Mouse (Mus musculus) right cerebral cortex, adult 18-20 months (tissue): ENCODE measurements around the gene Fam19a1.

Experiments
- DNase-seq: peaks from one replicate; pipeline ENCODE4 v3.0.0; 2022; ENCODE audit warnings: mixed read lengths

Fam19a1 gene

DNA sequence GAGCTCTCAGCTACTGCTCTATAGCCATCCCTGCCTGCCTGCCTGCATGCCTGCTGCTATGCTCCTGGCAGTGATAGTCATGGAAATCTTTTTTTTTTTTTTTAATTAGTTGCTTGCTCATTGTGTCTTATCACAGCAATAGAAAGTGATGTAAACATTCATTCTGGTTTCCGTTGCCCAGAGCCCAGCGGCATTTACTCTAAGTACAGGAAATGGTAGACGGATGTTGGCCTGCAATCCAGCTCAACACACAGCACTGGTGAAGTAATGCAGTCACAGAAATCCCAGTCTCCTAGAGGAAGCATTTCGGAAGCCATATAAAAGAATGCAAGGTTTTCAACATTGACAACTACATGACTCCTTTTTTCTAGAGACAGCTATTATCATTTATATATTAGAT lies 153.5 kb downstream of the Fam19a1 start:
- no peak for DNase-seq

DNA sequence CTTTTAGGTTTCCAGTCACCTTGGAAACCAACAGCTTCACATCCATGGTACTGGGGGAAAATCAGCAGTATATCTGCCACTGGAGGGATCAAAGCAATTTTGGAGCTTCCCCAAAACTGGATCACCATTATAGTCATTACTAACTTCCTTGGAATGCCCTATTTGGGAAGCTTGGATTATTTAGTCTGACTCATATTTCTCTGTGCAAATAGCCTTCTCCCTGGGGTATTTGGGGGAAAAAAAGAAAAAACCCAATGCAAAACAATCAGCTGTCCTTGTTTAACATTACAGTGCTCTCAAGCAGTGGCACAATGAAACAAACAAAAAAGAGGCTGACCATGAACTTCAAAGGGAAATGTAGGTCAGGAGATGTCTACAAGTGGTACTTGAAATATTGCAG lies 155.8 kb downstream of the Fam19a1 start:
- no peak for DNase-seq

- no peak for DNase-seq
Measured at GRCm38 (mm10) chr6:96270436-96270835, 157.5 kb downstream of the Fam19a1 start.

- DNase-seq: no peak
Measured at GRCm38 (mm10) chr6:96283731-96284130, 170.8 kb downstream of the Fam19a1 start.

DNA sequence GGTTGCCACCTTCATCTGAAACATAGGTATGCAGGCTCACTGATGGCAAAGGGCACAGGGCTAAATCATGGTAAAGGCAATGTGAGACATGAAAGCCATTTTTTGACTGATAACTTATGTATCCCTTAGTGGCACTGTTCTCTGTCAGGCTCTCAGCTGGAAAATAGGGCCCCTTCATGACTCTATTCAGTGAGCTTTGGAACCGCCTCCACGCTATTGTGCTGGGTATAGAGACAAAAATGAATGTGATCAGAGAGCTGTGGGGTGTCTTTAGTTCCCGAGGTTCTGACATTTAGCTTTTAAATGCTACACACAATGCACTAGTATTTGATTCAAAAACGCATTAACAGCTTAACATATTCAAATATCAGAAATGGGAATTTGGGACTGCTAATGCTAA lies 171.6 kb downstream of the Fam19a1 start:
- no peak for DNase-seq

DNA sequence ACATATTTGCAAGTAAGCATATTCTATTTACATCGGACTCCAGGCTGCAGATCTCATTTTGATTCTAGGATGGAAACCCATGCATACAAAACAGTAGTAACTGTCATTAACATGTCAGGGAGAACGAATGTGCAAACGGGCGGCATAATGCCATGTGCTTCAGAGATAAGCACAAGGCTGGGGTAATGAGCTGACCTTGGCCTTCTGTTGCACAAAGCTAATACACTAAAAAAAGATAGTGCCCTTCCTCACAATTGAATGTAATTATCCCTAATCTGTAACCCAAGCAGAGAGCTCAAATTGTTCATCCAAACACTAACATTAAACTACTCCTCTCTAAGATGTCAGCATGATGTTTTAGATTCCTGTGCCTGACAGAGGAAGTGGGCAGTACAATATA lies 173.3 kb downstream of the Fam19a1 start:
- DNase-seq: no peak

GRCm38 (mm10) chr6:96287377-96287776 lies 174.4 kb downstream of the Fam19a1 start:
- no peak for DNase-seq

DNA sequence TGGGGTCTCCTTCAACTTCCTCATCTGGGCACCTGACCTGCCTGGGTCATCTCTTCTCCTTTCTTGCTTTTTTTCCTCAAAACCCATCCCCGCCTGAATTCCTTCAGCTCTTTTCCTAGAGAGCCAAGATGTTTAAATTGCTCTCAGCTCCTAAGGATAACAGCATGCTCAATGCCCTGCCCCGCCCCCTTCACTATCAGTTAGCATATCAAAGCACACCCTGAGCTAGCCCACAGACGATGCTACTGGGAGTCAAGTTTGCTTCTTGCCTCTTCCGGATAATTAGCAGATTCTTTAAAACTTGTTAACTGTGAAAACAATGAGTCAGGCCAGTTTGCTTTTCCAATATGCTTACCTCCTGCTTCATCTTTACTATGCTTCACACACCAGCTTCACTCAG lies 176.7 kb downstream of the Fam19a1 start:
- no peak for DNase-seq

- peak; percentile 23 for DNase-seq
Measured at GRCm38 (mm10) chr6:96347491-96347890, 234.5 kb downstream of the Fam19a1 start.

DNA sequence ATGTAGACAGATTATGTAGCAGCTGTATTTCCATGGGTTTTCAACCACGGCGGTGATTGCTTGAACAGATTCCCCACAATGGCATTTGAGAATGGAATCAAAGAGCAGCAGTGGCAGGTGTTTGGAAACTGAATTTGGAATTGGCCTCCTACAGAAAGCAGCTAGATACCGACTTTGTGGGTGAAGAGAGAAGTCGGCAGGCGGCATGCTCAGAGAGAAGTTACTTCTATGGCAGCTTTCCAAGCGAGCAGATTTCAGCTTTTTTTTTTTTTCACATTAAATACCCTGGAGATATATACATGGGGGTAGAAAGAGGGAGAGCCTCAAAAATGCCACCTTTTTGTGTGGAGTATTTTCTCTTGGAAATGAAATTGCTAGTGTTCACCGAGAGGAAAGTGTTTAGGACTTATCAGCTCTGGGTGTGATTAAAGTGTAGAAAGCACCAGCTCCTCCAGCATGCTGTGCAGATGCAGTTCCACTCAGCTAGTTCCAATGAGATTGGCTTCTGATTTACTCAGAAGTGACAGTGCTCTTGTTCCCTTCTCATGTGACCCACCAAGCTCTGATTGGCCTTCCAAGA lies 236.6 kb downstream of the Fam19a1 start:
- DNase-seq: peak; percentile 71

- DNase-seq: no peak
Measured at GRCm38 (mm10) chr6:96369544-96369943, 256.6 kb downstream of the Fam19a1 start.

GRCm38 (mm10) chr6:96372848-96373247 lies 259.9 kb downstream of the Fam19a1 start:
- no peak for DNase-seq

DNA sequence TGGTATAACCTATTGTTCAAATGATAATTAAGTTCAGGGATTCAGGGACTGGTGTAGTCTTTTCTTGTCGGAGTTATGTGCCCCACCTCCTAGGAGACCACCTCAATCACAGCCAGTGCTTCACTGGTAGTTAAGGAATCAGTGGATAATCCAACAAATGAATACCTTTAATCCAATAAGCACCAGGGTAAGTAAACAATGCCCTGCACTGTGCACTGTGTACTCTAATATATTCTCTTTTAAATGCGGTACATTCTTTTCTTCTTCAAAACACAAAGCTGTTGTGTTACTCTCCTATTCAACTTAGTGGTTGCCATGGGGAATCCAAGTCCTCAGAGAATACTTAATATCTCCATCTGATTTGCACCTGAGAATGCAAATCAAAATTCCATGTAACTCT lies 260.3 kb downstream of the Fam19a1 start:
- no peak for DNase-seq

DNA sequence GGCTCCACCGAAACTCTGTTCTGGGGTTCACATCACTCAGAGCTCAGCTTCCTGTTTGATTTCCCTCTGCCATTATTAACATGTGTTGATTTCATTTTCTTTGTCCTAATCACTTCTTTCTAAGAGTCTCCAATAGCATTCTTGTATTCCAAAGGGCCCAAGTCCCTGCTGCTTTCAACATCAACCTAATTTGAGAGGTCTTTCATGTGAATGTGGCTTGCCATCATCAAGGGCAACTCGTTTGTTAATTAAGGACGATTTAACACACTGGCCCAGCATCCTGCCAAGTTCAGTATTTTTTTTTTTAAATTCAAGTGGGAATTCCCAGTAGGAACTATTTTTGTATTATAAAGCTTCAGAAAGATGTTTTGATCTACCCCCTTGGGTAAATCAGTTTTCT lies 263.8 kb downstream of the Fam19a1 start:
- DNase-seq: no peak

DNA sequence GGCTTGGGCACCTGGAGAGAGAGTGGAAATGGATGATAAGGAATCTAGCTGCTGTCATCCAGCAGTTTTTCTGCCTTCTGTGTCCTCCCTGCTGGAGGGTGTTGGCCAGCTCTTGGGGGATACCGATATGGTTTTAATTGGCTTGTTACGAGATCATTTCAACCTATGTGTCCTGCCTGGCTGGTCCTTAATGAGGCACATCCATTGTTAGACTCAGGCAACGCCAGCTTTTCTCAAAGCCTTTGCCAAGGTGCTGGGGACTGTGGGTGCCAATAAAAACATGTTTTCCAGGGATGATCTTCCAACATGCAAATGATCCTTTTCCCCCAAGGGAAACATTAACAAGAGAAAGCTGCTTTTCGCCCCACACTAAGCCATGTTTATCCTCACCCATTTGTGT lies 266.3 kb downstream of the Fam19a1 start:
- DNase-seq: no peak

DNA sequence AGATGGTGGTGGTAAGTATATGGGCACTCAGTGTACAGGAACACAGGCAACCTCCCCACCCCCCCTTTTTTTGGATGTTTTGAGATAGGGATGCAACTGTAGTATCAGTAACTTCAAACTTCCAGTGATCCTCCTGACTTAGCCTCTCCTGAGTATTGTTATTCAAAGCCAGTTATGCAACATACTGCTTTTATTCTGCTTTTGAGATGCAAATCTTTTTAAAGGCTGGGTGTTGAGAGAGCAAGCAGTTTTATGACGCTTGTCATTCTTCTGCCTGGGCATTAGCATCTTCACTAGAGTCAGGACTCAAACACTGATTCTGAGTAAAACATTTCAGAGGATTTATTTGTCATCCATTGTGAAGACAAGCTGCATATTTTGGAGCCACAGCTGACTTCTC lies 271.5 kb downstream of the Fam19a1 start:
- DNase-seq: no peak

DNA sequence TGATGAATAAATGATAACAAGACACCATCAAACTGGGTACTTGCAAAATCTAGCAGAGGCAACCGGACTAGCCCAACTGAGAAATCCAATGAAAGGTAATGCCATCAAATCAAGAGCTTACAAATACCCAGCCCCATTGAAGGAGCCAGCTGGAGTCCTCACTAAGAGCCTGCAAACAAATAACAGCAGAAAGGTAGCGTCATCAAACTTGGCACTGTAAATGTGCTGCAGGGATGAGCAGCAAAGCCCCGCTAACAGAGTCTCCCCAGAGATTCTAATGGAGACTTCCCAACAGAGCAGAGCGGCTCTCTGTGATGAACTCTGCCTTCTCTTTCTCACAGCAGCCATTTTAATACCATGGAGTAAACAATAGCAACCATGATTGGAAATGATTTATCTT lies 305.9 kb downstream of the Fam19a1 start:
- no peak for DNase-seq

DNA sequence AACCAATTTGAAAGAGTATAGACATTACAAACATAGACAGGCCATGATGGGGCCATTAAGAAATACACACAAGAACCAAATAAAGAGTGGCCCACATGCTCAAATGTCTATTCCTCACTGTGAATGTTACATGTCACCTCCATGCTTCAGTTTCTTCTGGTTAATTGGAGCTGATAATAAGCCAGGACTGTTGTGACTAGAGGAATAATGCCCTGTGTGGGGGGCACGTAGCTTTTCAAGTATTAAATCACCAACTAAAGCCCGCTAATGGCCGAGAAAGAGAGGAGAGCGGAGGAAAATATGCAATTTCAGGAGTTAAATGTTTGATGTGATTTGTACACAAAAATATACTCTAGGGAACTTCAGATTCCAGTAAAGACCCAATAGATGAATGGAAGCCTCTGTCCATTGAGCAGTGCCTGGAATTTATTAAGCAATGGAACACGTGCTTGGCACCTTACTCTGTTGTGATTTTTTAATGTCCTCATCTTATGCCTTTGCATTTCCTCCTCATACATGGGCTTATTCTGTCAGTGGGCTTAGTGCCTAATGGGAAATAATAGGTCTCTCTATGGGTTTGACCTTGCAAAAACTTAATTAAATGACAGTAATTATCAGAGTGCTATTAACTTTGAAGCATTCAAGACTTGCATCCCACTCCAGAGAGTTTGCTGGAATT lies 306.9 kb downstream of the Fam19a1 start:
- DNase-seq: no peak

DNA sequence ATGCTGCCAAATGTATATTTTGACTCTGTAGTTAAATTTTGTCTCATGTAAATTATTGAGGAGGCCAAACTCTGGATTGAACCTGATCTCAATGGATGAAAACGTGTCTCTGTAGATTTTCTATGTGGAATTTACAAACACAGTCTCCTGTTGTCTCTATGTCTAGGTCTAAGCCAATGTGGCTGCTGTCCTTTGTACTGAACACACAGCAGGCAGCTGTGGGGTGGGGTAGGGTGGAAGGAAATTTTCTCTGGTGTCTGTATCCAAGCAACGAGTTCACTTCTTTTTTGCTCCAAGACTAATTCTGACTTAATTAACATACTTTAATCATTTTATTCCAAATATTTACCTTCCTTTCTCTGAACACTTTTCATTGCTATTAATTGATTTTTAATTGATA lies 307.6 kb downstream of the Fam19a1 start:
- DNase-seq: no peak

DNA sequence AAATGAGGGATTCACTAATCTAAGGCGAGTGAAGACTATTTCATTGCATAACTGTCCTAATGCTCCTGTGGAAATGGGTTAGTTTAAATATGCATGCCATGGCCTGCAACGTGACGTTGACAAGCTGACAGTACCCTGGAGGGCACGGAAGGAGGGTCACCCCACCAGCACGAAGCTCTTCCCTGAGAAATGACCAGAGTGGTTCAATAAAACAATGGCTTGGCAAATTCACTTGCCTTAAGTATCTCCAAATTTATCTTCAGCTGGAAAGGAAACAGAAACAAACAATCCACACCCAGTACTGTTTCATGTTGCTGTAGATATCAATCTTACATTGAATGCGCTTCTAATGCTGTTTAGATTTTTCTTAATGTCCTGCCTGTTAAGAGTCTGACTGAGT lies 316.4 kb downstream of the Fam19a1 start:
- DNase-seq: no peak

DNA sequence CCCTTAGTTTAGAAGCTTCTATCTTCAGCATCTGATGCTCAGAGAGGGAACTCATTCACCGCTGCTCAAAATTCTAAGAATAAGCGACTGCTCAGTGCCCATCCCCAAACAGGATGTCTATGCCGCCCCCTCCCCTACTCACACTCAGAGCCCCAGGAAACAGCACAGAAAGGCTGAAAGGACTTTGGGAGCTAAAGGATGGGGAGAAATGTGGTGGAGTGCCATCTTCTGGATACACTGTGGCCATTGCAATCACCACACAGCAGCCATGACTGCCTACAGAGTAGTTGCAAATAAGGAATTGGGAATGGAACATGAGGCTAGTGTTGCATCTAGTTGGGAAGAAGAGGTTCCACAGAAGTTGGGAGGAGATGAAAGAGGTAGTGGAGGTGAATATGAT lies 319.4 kb downstream of the Fam19a1 start:
- peak; percentile 24 for DNase-seq

- no peak for DNase-seq
Measured at GRCm38 (mm10) chr6:96433896-96434295, 320.9 kb downstream of the Fam19a1 start.

DNA sequence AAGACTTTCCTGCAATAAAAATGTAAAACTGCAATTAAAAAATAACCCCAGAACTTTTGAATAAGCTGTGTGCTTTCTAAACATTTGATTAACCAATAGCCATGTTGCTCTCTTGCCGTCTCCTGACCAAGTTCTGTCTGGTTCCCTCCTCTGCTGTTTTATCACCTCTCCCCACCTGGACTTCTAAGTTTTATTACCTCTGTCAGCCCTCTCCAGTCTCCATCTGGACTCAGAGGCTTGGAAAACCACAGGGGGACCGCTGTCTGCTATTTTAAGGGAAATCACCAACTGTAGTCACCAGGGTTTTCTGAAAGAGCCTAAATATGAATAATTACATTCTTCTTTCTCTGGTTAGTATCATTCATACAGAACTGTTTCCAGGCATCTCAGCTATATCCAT lies 322.6 kb downstream of the Fam19a1 start:
- DNase-seq: no peak

GRCm38 (mm10) chr6:96437814-96438213 lies 324.9 kb downstream of the Fam19a1 start:
- DNase-seq: no peak

DNA sequence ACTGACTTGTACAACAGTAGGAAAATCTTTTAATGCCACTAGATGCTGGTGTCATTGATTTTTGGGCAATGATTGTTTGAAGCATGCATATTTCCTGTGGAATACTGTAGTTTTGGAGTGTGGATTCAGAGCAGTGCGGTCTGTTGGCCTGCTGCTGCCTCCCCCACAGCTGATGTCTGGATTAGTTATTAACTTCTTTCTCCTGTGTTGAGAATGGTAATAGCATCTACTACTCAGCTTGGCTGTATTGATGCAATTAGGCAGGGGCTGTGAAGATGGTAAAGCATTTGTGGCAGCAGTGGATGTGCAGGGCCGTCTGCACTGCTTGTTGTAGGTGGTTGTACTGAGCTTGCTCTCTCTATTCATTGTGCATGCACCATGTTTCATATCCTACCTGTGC lies 326.5 kb downstream of the Fam19a1 start:
- no peak for DNase-seq
